Mouse (Mus musculus) neural tube, embryonic 15.5 days (tissue): Measurements from ENCODE around the gene Cdc42se2. TPM values are rescaled to one million over a fixed set of nuclear protein-coding genes. Genes with fewer than 3 reads are reported as not detected.

Source experiments
- ATAC-seq: fragments of 200-750 bp; cut with Nextera tagmentation; 2 replicates; pipeline ENCODE4 v1.8.0; 2017; ENCODE audit warnings: mild to moderate bottlenecking, moderate TSS enrichment, moderate library complexity; ENCODE audit not compliant: low FRiP score
- H3K27ac ChIP-seq: fragments of 300-500 bp; sonication (generic); replicated peaks from 2 replicates; pipeline ENCODE4 v1.5.1; 2015; ENCODE audit warnings: mild to moderate bottlenecking, inconsistent platforms
- H3K27me3 ChIP-seq: fragments of 300-500 bp; sonication (generic); replicated peaks from 2 replicates; pipeline ENCODE4 v1.6.1; 2015; ENCODE audit warnings: inconsistent platforms
- H3K36me3 ChIP-seq: fragments of 300-500 bp; sonication (generic); 2 replicates; pipeline ENCODE4 v1.6.1; 2015; ENCODE audit warnings: inconsistent platforms
- H3K4me1 ChIP-seq: fragments of 300-500 bp; sonication (generic); 2 replicates; pipeline ENCODE4 v1.6.1; 2015; ENCODE audit warnings: inconsistent platforms
- H3K4me2 ChIP-seq: fragments of 300-500 bp; sonication (generic); 2 replicates; pipeline ENCODE4 v1.6.1; 2015; ENCODE audit warnings: inconsistent platforms, mild to moderate bottlenecking, moderate library complexity
- H3K4me3 ChIP-seq: fragments of 300-500 bp; sonication (generic); replicated peaks from 2 replicates; pipeline ENCODE4 v1.5.1; 2015; ENCODE audit warnings: mild to moderate bottlenecking, inconsistent platforms
- H3K9ac ChIP-seq: fragments of 300-500 bp; sonication (generic); replicated peaks from 2 replicates; pipeline ENCODE4 v1.6.1; 2015; ENCODE audit warnings: mild to moderate bottlenecking, inconsistent platforms
- H3K9me3 ChIP-seq: fragments of 300-500 bp; sonication (generic); replicated peaks from 2 replicates; pipeline ENCODE4 v1.6.1; 2016; ENCODE audit warnings: inconsistent platforms
- WGBS: fragments of 180-500 bp; shearing (Covaris S2); methylation state at CpG from one replicate; pipeline ENCODE4 v1.1.7; 2015; ENCODE audit warnings: mixed read lengths; 5-methylcytosine and 5-hydroxymethylcytosine counted together
- polyA plus RNA-seq: library from polyadenylated mRNA; unstranded; fragments of >200 nt; fragmentation: Nextera tagmentation; extraction: Ambion mirVana; gene quantifications from 2 replicates; pipeline ENCODE4 v1.2.1, GENCODE M21; 2015

Cdc42se2 gene
- polyA plus RNA-seq, 1 experiment from 2014 or later, result 120 TPM

GRCm38 (mm10) chr11:54698636-54699035 is 88.8 kb downstream of the Cdc42se2 start:
- no peaks in the 10 kb centered on the region for H3K27me3 ChIP-seq
- no peak for ATAC-seq
- H3K36me3 ChIP-seq, result peaks cover 13% of the 10 kb centered on the region
- no peaks in the 10 kb centered on the region for H3K9me3 ChIP-seq
- WGBS, result 98% methylated on average over 7 of the region's 7 CpGs
- no peak overlapping the region for H3K4me3 ChIP-seq
- no peaks in the 10 kb centered on the region for H3K4me1 ChIP-seq
- no peak overlapping the region for H3K9ac ChIP-seq
- no peak overlapping the region for H3K4me2 ChIP-seq
- H3K27ac ChIP-seq, result no peak overlapping the region

GRCm38 (mm10) chr11:54697611-54698010 is 89.9 kb downstream of the Cdc42se2 start:
- WGBS, result 62% methylated on average over 5 of the region's 5 CpGs
- no peak overlapping the region for H3K27ac ChIP-seq
- ATAC-seq, result no peak

DNA sequence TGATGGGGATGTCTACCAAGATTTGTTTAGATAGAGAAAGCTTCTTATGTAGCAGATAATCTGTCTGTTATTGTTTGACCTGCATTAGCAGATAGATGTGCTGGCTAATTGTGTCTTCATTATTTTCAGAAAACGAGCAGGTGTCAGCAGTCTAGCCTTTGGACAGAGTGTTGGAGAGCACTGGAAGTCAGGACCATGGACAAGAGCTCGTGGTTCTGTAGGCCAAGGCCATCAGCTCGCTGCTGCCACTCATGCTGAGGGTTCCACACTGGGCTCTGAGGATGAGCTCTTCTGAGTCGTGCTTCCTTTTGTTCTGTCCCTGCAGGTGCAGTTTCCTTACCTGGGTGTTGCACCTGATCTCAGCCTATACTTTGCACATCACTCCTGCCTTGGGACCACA is 91.5 kb downstream of the Cdc42se2 start:
- WGBS, result 81% methylated on average over 4 of the region's 4 CpGs
- H3K27ac ChIP-seq, result no peak overlapping the region
- no peaks in the 10 kb centered on the region for H3K27me3 ChIP-seq
- no peak overlapping the region for H3K4me3 ChIP-seq
- no peak overlapping the region for H3K4me2 ChIP-seq
- ATAC-seq, result no peak
- H3K4me1 ChIP-seq, result no peaks in the 10 kb centered on the region
- no peak overlapping the region for H3K9ac ChIP-seq
- no peaks in the 10 kb centered on the region for H3K9me3 ChIP-seq
- peaks cover 24% of the 10 kb centered on the region for H3K36me3 ChIP-seq

More at GRCm38 (mm10) chr11:54697611-54698010, 89.9 kb downstream of the Cdc42se2 start:
- Histone ChIP-seq H3K9me3 (no peaks in the 10 kb centered on the region), H3K9ac (no peak overlapping the region), H3K4me2 (no peak overlapping the region), H3K4me1 (no peaks in the 10 kb centered on the region), H3K4me3 (no peak overlapping the region), H3K27me3 (no peaks in the 10 kb centered on the region), H3K36me3 (peaks cover 13% of the 10 kb centered on the region)

DNA sequence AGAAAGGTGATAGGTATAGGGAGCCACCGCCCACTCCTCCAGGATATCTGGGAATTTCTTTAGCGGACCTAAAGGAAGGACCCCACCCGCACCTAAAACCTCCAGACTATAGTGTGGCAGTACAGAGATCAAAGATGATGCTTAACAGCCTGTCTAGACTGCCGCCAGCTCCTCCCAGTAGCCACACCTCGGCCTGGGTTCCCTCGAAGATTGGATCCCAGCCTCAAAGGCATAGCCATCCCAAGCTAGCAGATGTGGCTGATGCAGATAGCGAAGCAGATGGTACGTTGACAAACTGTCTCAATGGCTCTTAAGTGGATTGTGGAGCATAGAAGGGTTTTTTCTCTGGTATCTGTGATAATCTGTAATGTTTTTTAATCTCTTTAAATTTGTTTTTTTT is 93.2 kb downstream of the Cdc42se2 start:
- Histone ChIP-seq H3K4me1 (no peaks in the 10 kb centered on the region), H3K36me3 (peaks cover 29% of the 10 kb centered on the region), H3K4me3 (no peak overlapping the region), H3K9me3 (no peaks in the 10 kb centered on the region), H3K4me2 (no peak overlapping the region), H3K9ac (no peak overlapping the region), H3K27me3 (no peaks in the 10 kb centered on the region), H3K27ac (no peak overlapping the region)
- no peak for ATAC-seq
- WGBS, result 83% methylated on average over 8 of the region's 8 CpGs

GRCm38 (mm10) chr11:54693696-54694095 is 93.8 kb downstream of the Cdc42se2 start:
- Histone ChIP-seq H3K27me3 (no peaks in the 10 kb centered on the region), H3K9me3 (no peaks in the 10 kb centered on the region), H3K4me3 (no peak overlapping the region), H3K4me2 (no peak overlapping the region), H3K4me1 (no peaks in the 10 kb centered on the region), H3K9ac (no peak overlapping the region), H3K36me3 (peaks cover 31% of the 10 kb centered on the region), H3K27ac (no peak overlapping the region)
- 91% methylated on average over 6 of the region's 6 CpGs for WGBS
- no peak for ATAC-seq

DNA sequence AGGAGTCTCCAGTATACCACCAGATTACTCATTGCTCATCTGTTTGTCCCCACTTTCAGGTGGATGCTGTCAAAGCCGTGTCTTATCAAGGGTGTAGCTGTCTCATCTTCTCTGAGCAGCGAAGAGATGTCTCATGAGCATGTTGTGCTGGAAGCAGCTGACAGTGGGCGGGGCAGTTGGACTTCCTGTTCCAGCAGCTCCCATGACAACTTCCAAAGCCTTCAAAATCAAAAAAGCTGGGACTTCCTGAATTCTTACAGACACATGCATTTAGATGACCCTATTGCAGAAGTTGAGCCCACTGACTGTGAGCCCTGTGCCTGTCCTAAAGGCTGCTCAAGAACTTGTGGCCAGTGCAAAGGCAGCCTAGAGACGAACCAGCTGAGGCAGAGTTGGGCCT is 96.3 kb downstream of the Cdc42se2 start:
- no peak overlapping the region for H3K4me3 ChIP-seq
- ATAC-seq, result no peak
- H3K36me3 ChIP-seq, result peaks cover 22% of the 10 kb centered on the region
- H3K9me3 ChIP-seq, result no peaks in the 10 kb centered on the region
- no peaks in the 10 kb centered on the region for H3K27me3 ChIP-seq
- no peak overlapping the region for H3K9ac ChIP-seq
- no peak overlapping the region for H3K27ac ChIP-seq
- H3K4me1 ChIP-seq, result no peaks in the 10 kb centered on the region
- H3K4me2 ChIP-seq, result no peak overlapping the region
- 90% methylated on average over 4 of the region's 4 CpGs for WGBS

DNA sequence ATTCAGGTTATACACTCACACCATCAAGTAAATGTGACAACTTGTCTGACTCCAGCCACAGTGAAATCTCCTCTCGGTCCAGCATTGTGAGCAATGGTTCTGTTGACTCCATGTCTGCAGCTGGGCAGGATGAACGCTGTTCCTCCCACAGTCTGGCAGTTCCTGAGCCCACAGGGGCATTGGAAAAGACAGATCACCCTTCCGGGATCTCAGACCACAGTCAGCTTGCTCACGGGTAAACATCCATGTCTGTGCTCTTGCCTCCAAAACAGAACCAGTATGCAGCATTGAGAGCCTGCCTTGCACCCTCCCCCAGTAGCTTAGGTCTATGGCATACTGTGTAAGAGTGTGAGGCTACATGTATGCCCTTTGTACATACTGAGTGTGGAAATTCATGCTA is 97.3 kb downstream of the Cdc42se2 start:
- Histone ChIP-seq H3K27me3 (no peaks in the 10 kb centered on the region), H3K27ac (no peak overlapping the region), H3K4me1 (no peaks in the 10 kb centered on the region), H3K4me2 (no peak overlapping the region), H3K9ac (no peak overlapping the region), H3K36me3 (peaks cover 28% of the 10 kb centered on the region), H3K9me3 (no peaks in the 10 kb centered on the region), H3K4me3 (no peak overlapping the region)
- WGBS, result 84% methylated on average over 4 of the region's 4 CpGs
- ATAC-seq, result no peak

DNA sequence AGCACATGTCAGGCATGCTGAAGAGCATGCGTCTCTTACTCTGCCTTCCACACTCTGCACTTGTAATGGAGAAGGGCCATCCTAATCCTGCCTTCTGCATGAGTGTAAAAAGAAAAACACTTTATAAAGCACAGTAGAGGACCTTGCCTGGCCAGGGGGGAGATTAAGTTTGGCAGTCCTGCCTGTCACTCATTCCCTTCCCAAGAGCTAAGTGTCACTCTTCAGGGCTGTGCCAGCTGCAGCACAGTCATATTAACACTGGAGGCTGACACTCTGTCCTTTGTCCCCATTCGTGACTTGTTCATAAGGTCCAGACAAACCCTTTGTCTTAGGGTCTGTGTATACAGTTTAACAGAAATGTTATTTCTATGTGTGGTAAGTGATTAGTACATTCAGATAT is 102.6 kb downstream of the Cdc42se2 start:
- no peaks in the 10 kb centered on the region for H3K27me3 ChIP-seq
- H3K9ac ChIP-seq, result no peak overlapping the region
- H3K4me2 ChIP-seq, result no peak overlapping the region
- H3K9me3 ChIP-seq, result no peaks in the 10 kb centered on the region
- 88% methylated on average over 2 of the region's 2 CpGs for WGBS
- no peak overlapping the region for H3K4me3 ChIP-seq
- no peaks in the 10 kb centered on the region for H3K4me1 ChIP-seq
- ATAC-seq, result no peak
- peaks cover 29% of the 10 kb centered on the region for H3K36me3 ChIP-seq
- no peak overlapping the region for H3K27ac ChIP-seq

DNA sequence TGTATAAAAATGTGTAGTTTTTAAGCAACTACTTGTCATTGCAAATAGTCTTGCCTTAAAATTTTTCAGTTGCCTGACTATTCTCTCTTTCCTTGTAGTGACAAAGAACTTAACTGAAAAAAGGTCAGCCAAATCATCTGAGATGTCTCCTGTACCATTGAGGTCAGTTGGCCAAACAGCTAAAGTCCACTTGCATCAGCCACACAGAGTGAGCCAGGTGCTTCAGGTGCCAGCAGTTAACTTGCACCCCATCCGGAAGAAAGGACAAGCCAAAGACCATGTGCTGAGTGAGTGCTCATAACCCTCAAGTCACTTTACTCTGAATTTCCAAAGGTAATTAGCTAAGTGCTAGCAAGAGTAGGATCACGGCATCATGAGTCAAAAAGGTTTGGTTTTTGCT is 108.3 kb downstream of the Cdc42se2 start:
- Histone ChIP-seq H3K27me3 (no peaks in the 10 kb centered on the region), H3K4me2 (no peak overlapping the region), H3K36me3 (peaks cover 22% of the 10 kb centered on the region), H3K9ac (no peak overlapping the region), H3K27ac (no peak overlapping the region), H3K4me3 (no peak overlapping the region), H3K4me1 (no peaks in the 10 kb centered on the region), H3K9me3 (no peaks in the 10 kb centered on the region)
- 96% methylated on average over 2 of the region's 2 CpGs for WGBS
- ATAC-seq, result no peak

- ATAC-seq, result no peak
- no peak overlapping the region for H3K9ac ChIP-seq
- no peaks in the 10 kb centered on the region for H3K9me3 ChIP-seq
- no peaks in the 10 kb centered on the region for H3K4me1 ChIP-seq
- H3K36me3 ChIP-seq, result peaks cover 21% of the 10 kb centered on the region
- no peaks in the 10 kb centered on the region for H3K27me3 ChIP-seq
- no peak overlapping the region for H3K4me2 ChIP-seq
- 91% methylated on average over 2 of the region's 2 CpGs for WGBS
- H3K4me3 ChIP-seq, result no peak overlapping the region
- no peak overlapping the region for H3K27ac ChIP-seq
Measured at GRCm38 (mm10) chr11:54675792-54676489, 111.5 kb downstream of the Cdc42se2 start.

GRCm38 (mm10) chr11:54673575-54674298 is 113.7 kb downstream of the Cdc42se2 start:
- Histone ChIP-seq H3K4me3 (no peak overlapping the region), H3K27ac (no peak overlapping the region), H3K27me3 (no peaks in the 10 kb centered on the region), H3K4me2 (no peak overlapping the region), H3K4me1 (no peaks in the 10 kb centered on the region), H3K36me3 (peaks cover 6% of the 10 kb centered on the region; the same call in 1 of the 2 replicates), H3K9me3 (no peaks in the 10 kb centered on the region), H3K9ac (no peak overlapping the region)
- no peak for ATAC-seq
- 61% methylated on average over 8 of the region's 8 CpGs for WGBS
